Mouse (Mus musculus) yolk sac, embryonic 10.5 days (tissue): Measurements from ENCODE around the gene Tmem117.

Experiments used
- DNase-seq: peaks from one replicate; pipeline ENCODE4 v3.0.0-alpha.2; 2017; ENCODE audit warnings: low spot score

Gene Tmem117

GRCm38 (mm10) chr15:94648430-94648829 is 19.4 kb downstream of the Tmem117 start:
- no peak for DNase-seq

GRCm38 (mm10) chr15:94649071-94649765 is 20.2 kb downstream of the Tmem117 start:
- no peak for DNase-seq

- DNase-seq: no peak
Measured at GRCm38 (mm10) chr15:94649766-94650120, 20.7 kb downstream of the Tmem117 start.

GRCm38 (mm10) chr15:94651350-94651749 is 22.3 kb downstream of the Tmem117 start:
- DNase-seq: no peak

- no peak for DNase-seq
Measured at GRCm38 (mm10) chr15:94651969-94652842, 23.2 kb downstream of the Tmem117 start.

GRCm38 (mm10) chr15:94652843-94653206 is 23.8 kb downstream of the Tmem117 start:
- no peak for DNase-seq

GRCm38 (mm10) chr15:94655811-94656323 is 26.8 kb downstream of the Tmem117 start:
- DNase-seq: no peak

GRCm38 (mm10) chr15:94657882-94658281 is 28.9 kb downstream of the Tmem117 start:
- DNase-seq: no peak

GRCm38 (mm10) chr15:94658392-94659111 is 29.5 kb downstream of the Tmem117 start:
- no peak for DNase-seq

GRCm38 (mm10) chr15:94659112-94659437 is 30.0 kb downstream of the Tmem117 start:
- no peak for DNase-seq

GRCm38 (mm10) chr15:94660913-94661312 is 31.9 kb downstream of the Tmem117 start:
- no peak for DNase-seq

- DNase-seq: no peak
Measured at GRCm38 (mm10) chr15:94661398-94661797, 32.4 kb downstream of the Tmem117 start.

- DNase-seq: no peak
Measured at GRCm38 (mm10) chr15:94664612-94665011, 35.6 kb downstream of the Tmem117 start.

GRCm38 (mm10) chr15:94681135-94681534 is 52.1 kb downstream of the Tmem117 start:
- DNase-seq: no peak

GRCm38 (mm10) chr15:94684269-94684668 is 55.2 kb downstream of the Tmem117 start:
- no peak for DNase-seq

- no peak for DNase-seq
Measured at GRCm38 (mm10) chr15:94687176-94687575, 58.1 kb downstream of the Tmem117 start.

- no peak for DNase-seq
Measured at GRCm38 (mm10) chr15:94687629-94688028, 58.6 kb downstream of the Tmem117 start.

GRCm38 (mm10) chr15:94689195-94689883 is 60.3 kb downstream of the Tmem117 start:
- DNase-seq: no peak

GRCm38 (mm10) chr15:94689884-94690231 is 60.8 kb downstream of the Tmem117 start:
- DNase-seq: no peak

- peak; percentile 17 for DNase-seq
Measured at GRCm38 (mm10) chr15:94722759-94723158, 93.7 kb downstream of the Tmem117 start.

- no peak for DNase-seq
Measured at GRCm38 (mm10) chr15:94732104-94732503, 103.1 kb downstream of the Tmem117 start.

GRCm38 (mm10) chr15:94769227-94769626 is 140.2 kb downstream of the Tmem117 start:
- DNase-seq: peak; percentile 4
